11 mouse cellular contexts compared by ENCODE assay signal in the genomic region with DNA sequence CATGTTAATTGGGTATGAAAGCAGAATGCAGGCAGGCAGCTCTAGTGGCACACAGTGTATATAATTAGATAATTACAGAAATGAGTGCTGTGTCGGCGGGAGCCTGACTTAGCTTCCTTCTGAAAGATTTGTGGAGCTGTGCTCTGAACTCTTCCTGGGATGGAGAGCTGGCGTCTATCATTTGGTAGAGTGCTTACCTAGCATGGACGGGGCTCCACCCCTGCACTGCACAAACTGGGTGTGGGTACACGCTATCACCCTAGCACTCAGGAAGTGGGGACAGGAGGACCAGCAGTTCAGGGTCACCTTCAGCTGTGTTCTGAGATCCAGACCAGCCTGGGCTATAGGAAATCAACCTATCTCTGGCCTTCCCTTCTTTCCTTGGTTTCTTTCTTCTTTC. TPM values are rescaled to one million over a fixed set of nuclear protein-coding genes. Genes with fewer than 3 reads are reported as not detected.
DNase-seq lines count a peak whose midpoint lies in the region; ATAC-seq lines count a peak whose summit lies in the region.
"Had no signal": no experiment of that assay in that cellular context is flagged by ENCODE, and none has a peak within 500 bp of the region (broad histone marks: within the 10 kb centered on the region; RNA-seq: fewer than 3 reads in every experiment).

No protein-coding gene starts in this region.

- peak overlapping the region; percentile 82; the same call in 1 of the 2 replicates for H3K27ac ChIP-seq in heart, embryonic 13.5 days (replicated peaks)
- no peak overlapping the region for H3K27ac ChIP-seq in neural tube, embryonic 11.5 days (ENCODE audit: low read depth, low read length)
- H3K27ac ChIP-seq in limb, embryonic 15.5 days, result no peak overlapping the region
- no peak overlapping the region for H3K27ac ChIP-seq in stomach, embryonic 15.5 days
- H3K27ac ChIP-seq: layer of hippocampus, adult 2 months had no signal

- H3K4me2 ChIP-seq in heart, embryonic 13.5 days, result peak overlapping the region; percentile 69
- H3K4me2 ChIP-seq in neural tube, embryonic 11.5 days (ENCODE audit: low read depth), result no peak overlapping the region
- H3K4me2 ChIP-seq in limb, embryonic 15.5 days, result peak overlapping the region; percentile 49
- peak overlapping the region; percentile 63 for H3K4me2 ChIP-seq in stomach, embryonic 15.5 days

- H3K4me1 ChIP-seq in heart, embryonic 13.5 days, result peaks cover 30% of the 10 kb centered on the region
- H3K4me1 ChIP-seq in neural tube, embryonic 11.5 days (ENCODE audit: control insufficient read depth, insufficient read depth, low read length), result no peaks in the 10 kb centered on the region
- peaks cover 24% of the 10 kb centered on the region for H3K4me1 ChIP-seq in limb, embryonic 15.5 days
- peaks cover 20% of the 10 kb centered on the region for H3K4me1 ChIP-seq in stomach, embryonic 15.5 days

- no peak for DNase-seq in heart, adult 11 months
- no peak for DNase-seq in neural tube, embryonic 11.5 days (ENCODE audit: low spot score)
- no peak for DNase-seq in neural tube, embryonic 10.5 days (ENCODE audit: extremely low spot score, low spot score)
- DNase-seq in urinary bladder, postnatal 36 days (ENCODE audit: low spot score in 2 of 2), result no peak
- DNase-seq in cerebellum, adult 11-12 months, result no peak
- DNase-seq: cerebellum, adult 9-11 months had no signal

- H3K27me3 ChIP-seq in heart, embryonic 13.5 days (replicated peaks), result peaks cover 2% of the 10 kb centered on the region
- no peaks in the 10 kb centered on the region for H3K27me3 ChIP-seq in neural tube, embryonic 11.5 days (ENCODE audit: control insufficient read depth, insufficient read depth, low read length)
- H3K27me3 ChIP-seq in limb, embryonic 15.5 days, result no peaks in the 10 kb centered on the region
- H3K27me3 ChIP-seq in stomach, embryonic 15.5 days (replicated peaks), result no peaks in the 10 kb centered on the region

- peaks cover 27% of the 10 kb centered on the region for H3K36me3 ChIP-seq in heart, embryonic 13.5 days
- peaks cover 2% of the 10 kb centered on the region for H3K36me3 ChIP-seq in neural tube, embryonic 11.5 days (ENCODE audit: control insufficient read depth, insufficient read depth, low read length)
- H3K36me3 ChIP-seq in limb, embryonic 15.5 days, result peaks cover 22% of the 10 kb centered on the region
- H3K36me3 ChIP-seq in stomach, embryonic 15.5 days, result peaks cover 5% of the 10 kb centered on the region; the same call in 1 of the 2 replicates

- H3K9me3 ChIP-seq in heart, embryonic 13.5 days, result no peaks in the 10 kb centered on the region
- no peaks in the 10 kb centered on the region for H3K9me3 ChIP-seq in neural tube, embryonic 11.5 days (ENCODE audit: control insufficient read depth, low read length)
- H3K9me3 ChIP-seq in limb, embryonic 15.5 days, result no peaks in the 10 kb centered on the region
- H3K9me3 ChIP-seq in stomach, embryonic 15.5 days, result no peaks in the 10 kb centered on the region

- H3K4me3 ChIP-seq in heart, embryonic 13.5 days, result peak overlapping the region; percentile 68
- H3K4me3 ChIP-seq in neural tube, embryonic 11.5 days (ENCODE audit: low read depth, low read length), result peak overlapping the region; percentile 8; the same call in 1 of the 2 replicates
- 0 out of 2 replicates have a peak overlapping the region, but pooled peaks have one; percentile 75 for H3K4me3 ChIP-seq in limb, embryonic 15.5 days
- H3K4me3 ChIP-seq in stomach, embryonic 15.5 days (replicated peaks), result peak overlapping the region; percentile 56; the same call in 1 of the 2 replicates

- H3K9ac ChIP-seq in heart, embryonic 13.5 days, result peak overlapping the region; percentile 89; the same call in 1 of the 2 replicates
- H3K9ac ChIP-seq in neural tube, embryonic 11.5 days (ENCODE audit: low read length), result no peak overlapping the region
- H3K9ac ChIP-seq in limb, embryonic 15.5 days, result no peak overlapping the region
- no peak overlapping the region for H3K9ac ChIP-seq in stomach, embryonic 15.5 days

- ATAC-seq in heart, embryonic 13.5 days (ENCODE audit: extremely low read depth, insufficient number of reproducible peaks, low FRiP score, low TSS enrichment), result no peak
- no peak for ATAC-seq in neural tube, embryonic 11.5 days (ENCODE audit: insufficient read depth, low FRiP score, low TSS enrichment)
- ATAC-seq in limb, embryonic 15.5 days (ENCODE audit: insufficient number of reproducible peaks, low FRiP score, low TSS enrichment, low read depth), result no peak
- no peak for ATAC-seq in stomach, embryonic 15.5 days (ENCODE audit: insufficient read depth, low FRiP score, low read depth)
- ATAC-seq: CD4-positive, CD25-positive, alpha-beta regulatory T cell, adult 4 months had no signal

- 66% methylated on average over 5 of the region's 5 CpGs for WGBS in heart, embryonic 13.5 days
- 87% methylated on average over 5 of the region's 5 CpGs for WGBS in neural tube, embryonic 11.5 days
- WGBS in limb, embryonic 15.5 days, result 70% methylated on average over 5 of the region's 5 CpGs
- WGBS in stomach, embryonic 15.5 days, result 67% methylated on average over 5 of the region's 5 CpGs

RNA-seq across cellular contexts. Expression of a gene that starts 1.2 kb away (rescaled TPM):
- polyA plus RNA-seq in heart, embryonic 13.5 days (2015; fragmentation: Nextera tagmentation; extraction: Ambion mirVana), result 91.8 and 104 TPM in 2 replicates
- polyA plus RNA-seq in neural tube, embryonic 11.5 days (2014; fragmentation: Nextera tagmentation; extraction: Ambion mirVana), result 36.4 and 36.8 TPM in 2 replicates
- polyA plus RNA-seq in limb, embryonic 15.5 days (2015; fragmentation: Nextera tagmentation; extraction: Ambion mirVana), result 64.9 and 74.3 TPM in 2 replicates
- polyA plus RNA-seq in stomach, embryonic 15.5 days (2015; fragmentation: Nextera tagmentation; extraction: Ambion mirVana), result 54.4 and 59.0 TPM in 2 replicates

RNA-seq across cellular contexts. Expression of a gene that starts 33.8 kb away (rescaled TPM):
- 0.15 and 0.40 TPM in 2 replicates for polyA plus RNA-seq in heart, embryonic 13.5 days (2015; fragmentation: Nextera tagmentation; extraction: Ambion mirVana)
- polyA plus RNA-seq in neural tube, embryonic 11.5 days (2014; fragmentation: Nextera tagmentation; extraction: Ambion mirVana), result 0.39 and 0.58 TPM in 2 replicates
- 0.19 and 0.48 TPM in 2 replicates for polyA plus RNA-seq in limb, embryonic 15.5 days (2015; fragmentation: Nextera tagmentation; extraction: Ambion mirVana)
- 0.19 and 0.26 TPM in 2 replicates for polyA plus RNA-seq in stomach, embryonic 15.5 days (2015; fragmentation: Nextera tagmentation; extraction: Ambion mirVana)

RNA-seq across cellular contexts. Expression of a gene that starts 34.0 kb away (rescaled TPM):
- 36.1 and 40.0 TPM in 2 replicates for polyA plus RNA-seq in heart, embryonic 13.5 days (2015; fragmentation: Nextera tagmentation; extraction: Ambion mirVana)
- 52.1 and 52.2 TPM in 2 replicates for polyA plus RNA-seq in neural tube, embryonic 11.5 days (2014; fragmentation: Nextera tagmentation; extraction: Ambion mirVana)
- polyA plus RNA-seq in limb, embryonic 15.5 days (2015; fragmentation: Nextera tagmentation; extraction: Ambion mirVana), result 54.1 and 55.2 TPM in 2 replicates
- 42.6 and 43.2 TPM in 2 replicates for polyA plus RNA-seq in stomach, embryonic 15.5 days (2015; fragmentation: Nextera tagmentation; extraction: Ambion mirVana)

RNA-seq across cellular contexts. Expression of a gene that starts 34.4 kb away (rescaled TPM):
- 15.1 and 17.0 TPM in 2 replicates for polyA plus RNA-seq in heart, embryonic 13.5 days (2015; fragmentation: Nextera tagmentation; extraction: Ambion mirVana)
- polyA plus RNA-seq in neural tube, embryonic 11.5 days (2014; fragmentation: Nextera tagmentation; extraction: Ambion mirVana), result 13.0 and 13.3 TPM in 2 replicates
- 20.2 and 20.9 TPM in 2 replicates for polyA plus RNA-seq in limb, embryonic 15.5 days (2015; fragmentation: Nextera tagmentation; extraction: Ambion mirVana)
- polyA plus RNA-seq in stomach, embryonic 15.5 days (2015; fragmentation: Nextera tagmentation; extraction: Ambion mirVana), result 14.4 and 14.8 TPM in 2 replicates

RNA-seq across cellular contexts. Expression of a gene that starts 38.8 kb away (rescaled TPM):
- polyA plus RNA-seq in heart, embryonic 13.5 days (2015; fragmentation: Nextera tagmentation; extraction: Ambion mirVana), result 8.0 and 8.3 TPM in 2 replicates
- polyA plus RNA-seq in neural tube, embryonic 11.5 days (2014; fragmentation: Nextera tagmentation; extraction: Ambion mirVana), result 2.4 TPM in 2 replicates
- 5.7 and 5.8 TPM in 2 replicates for polyA plus RNA-seq in limb, embryonic 15.5 days (2015; fragmentation: Nextera tagmentation; extraction: Ambion mirVana)
- 4.7 and 6.4 TPM in 2 replicates for polyA plus RNA-seq in stomach, embryonic 15.5 days (2015; fragmentation: Nextera tagmentation; extraction: Ambion mirVana)

Comparison
In these comparisons a context has a peak if more than half of its experiments do, and no peak if none do; other contexts are left out.
1. H3K4me3 ChIP-seq: peak in every context shown above with its lines; median percentile 75 in limb, embryonic 15.5 days; 68 in heart, embryonic 13.5 days; 56 in stomach, embryonic 15.5 days; 8 in neural tube, embryonic 11.5 days.